Mouse (Mus musculus): Measurements from ENCODE around the gene Gm34653.

- no peak for TF ChIP-seq CTCF (IDR thresholded peaks at IDR 0.05; ENCODE audit: low read depth, low read length)
- no peak for TF ChIP-seq TAL1 (conservative IDR thresholded peaks at IDR 0.05; ENCODE audit: low read depth, low read length)
- no peak for TF ChIP-seq GATA1 (IDR thresholded peaks at IDR 0.05; ENCODE audit: borderline replicate concordance, low read length)
- no peak for TF ChIP-seq GATA2 (IDR thresholded peaks at IDR 0.05; ENCODE audit: borderline replicate concordance, low read depth, low read length)
These were observed 42.1 kb downstream of the Gm34653 start, which contains the start of gene Psmd5 for GRCm38 (mm10) chr2:34874816-34875345.

All from G1E (cell line).